Mouse (Mus musculus) hindbrain, embryonic 11.5 days (tissue): Measurements from ENCODE around the gene Enpep. TPM values are rescaled to one million over a fixed set of nuclear protein-coding genes. Genes with fewer than 3 reads are reported as not detected.

Experiments
- ATAC-seq: fragments of 200-750 bp; cut with Nextera tagmentation; 2 replicates; pipeline ENCODE4 v1.8.0; 2017; ENCODE audit warnings: mild to moderate bottlenecking, moderate TSS enrichment, moderate library complexity; ENCODE audit not compliant: low FRiP score
- DNase-seq: peaks from one replicate; pipeline ENCODE4 v3.0.0-alpha.2; 2015; ENCODE audit warnings: low spot score
- H3K27ac ChIP-seq: fragments of 300-500 bp; sonication (generic); 2 replicates; pipeline ENCODE4 v1.5.1; 2014; ENCODE audit warnings: mild to moderate bottlenecking, low read depth, low read length
- H3K27me3 ChIP-seq: fragments of 300-500 bp; sonication (generic); 2 replicates; pipeline ENCODE4 v1.6.1; 2014; ENCODE audit warnings: mild to moderate bottlenecking, low read length, moderate library complexity, mixed read lengths; ENCODE audit not compliant: control insufficient read depth, insufficient read depth
- H3K36me3 ChIP-seq: fragments of 300-500 bp; sonication (generic); 2 replicates; pipeline ENCODE4 v1.6.1; 2014; ENCODE audit warnings: mild to moderate bottlenecking, low read length, moderate library complexity, mixed read lengths; ENCODE audit not compliant: control insufficient read depth, insufficient read depth
- H3K4me1 ChIP-seq: fragments of 300-500 bp; sonication (generic); replicated peaks from 2 replicates; pipeline ENCODE4 v1.6.1; 2014; ENCODE audit warnings: low read length, mixed read lengths; ENCODE audit not compliant: control insufficient read depth, insufficient read depth
- H3K4me2 ChIP-seq: fragments of 300-500 bp; sonication (generic); replicated peaks from 2 replicates; pipeline ENCODE4 v1.6.1; 2014; ENCODE audit warnings: mild to moderate bottlenecking, low read depth, low read length
- H3K4me3 ChIP-seq: fragments of 300-500 bp; sonication (generic); 2 replicates; pipeline ENCODE4 v1.5.1; 2014; ENCODE audit warnings: low read depth, low read length
- H3K9ac ChIP-seq: fragments of 300-500 bp; sonication (generic); 2 replicates; pipeline ENCODE4 v1.6.1; 2014; ENCODE audit warnings: low read depth, low read length
- H3K9me3 ChIP-seq: fragments of 300-500 bp; sonication (generic); 2 replicates; pipeline ENCODE4 v1.6.1; 2016; ENCODE audit warnings: low read length; ENCODE audit not compliant: control insufficient read depth
- WGBS: fragments of 180-500 bp; shearing (Covaris S2); extraction: QIAGEN DNeasy Blood & Tissue Kit; methylation state at CpG from one replicate; pipeline ENCODE4 v1.1.7; 2014; 5-methylcytosine and 5-hydroxymethylcytosine counted together
- polyA plus RNA-seq: library from polyadenylated mRNA; unstranded; fragments of >200 nt; fragmentation: Nextera tagmentation; extraction: Ambion mirVana; gene quantifications from 2 replicates; pipeline ENCODE4 v1.2.1, GENCODE M21; 2014

Enpep gene
- polyA plus RNA-seq, 1 experiment from 2014 or later = 0.49 TPM

GRCm38 (mm10) chr3:129308102-129308752 lies 24.3 kb downstream of the Enpep start:
- H3K36me3 ChIP-seq = no peaks in the 10 kb centered on the region
- DNase-seq (peak; percentile 71), ATAC-seq (no peak)
- H3K9ac ChIP-seq = no peak overlapping the region
- WGBS = 48% methylated on average over 10 of the region's 10 CpGs
- H3K27me3 ChIP-seq = no peaks in the 10 kb centered on the region
- no peaks in the 10 kb centered on the region for H3K9me3 ChIP-seq
- H3K4me3 ChIP-seq = no peak overlapping the region
- H3K4me2 ChIP-seq = no peak overlapping the region
- H3K4me1 ChIP-seq = no peaks in the 10 kb centered on the region
- H3K27ac ChIP-seq = no peak overlapping the region

DNA sequence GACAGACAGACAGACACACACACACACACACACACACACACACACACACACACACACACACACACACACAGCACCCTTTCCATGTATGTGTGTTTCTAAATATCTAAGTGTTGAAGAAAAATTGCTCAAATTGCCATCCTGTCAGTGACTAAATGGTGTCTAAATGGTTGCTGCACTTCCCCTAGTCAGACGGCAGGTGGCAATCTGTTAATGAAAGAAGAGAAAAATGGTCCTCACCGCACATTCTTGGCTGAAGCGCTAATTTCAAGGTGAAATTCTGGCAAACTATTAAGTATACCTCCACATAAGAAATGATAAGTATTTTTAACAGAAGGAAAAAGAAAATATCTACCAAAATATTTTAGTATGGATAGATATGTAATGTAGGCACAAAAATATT lies 28.6 kb downstream of the Enpep start:
- H3K4me3 ChIP-seq = no peak overlapping the region
- DNase-seq (peak; percentile 77), ATAC-seq (no peak)
- H3K9me3 ChIP-seq = no peaks in the 10 kb centered on the region
- no peak overlapping the region for H3K9ac ChIP-seq
- H3K27ac ChIP-seq = no peak overlapping the region
- 11% methylated on average over 3 of the region's 3 CpGs for WGBS
- no peaks in the 10 kb centered on the region for H3K4me1 ChIP-seq
- H3K4me2 ChIP-seq = no peak overlapping the region
- no peaks in the 10 kb centered on the region for H3K27me3 ChIP-seq
- no peaks in the 10 kb centered on the region for H3K36me3 ChIP-seq

GRCm38 (mm10) chr3:129299874-129300273 lies 32.6 kb downstream of the Enpep start:
- WGBS = 73% methylated on average over 1 of the region's 1 CpGs
- DNase-seq = peak; percentile 68

DNA sequence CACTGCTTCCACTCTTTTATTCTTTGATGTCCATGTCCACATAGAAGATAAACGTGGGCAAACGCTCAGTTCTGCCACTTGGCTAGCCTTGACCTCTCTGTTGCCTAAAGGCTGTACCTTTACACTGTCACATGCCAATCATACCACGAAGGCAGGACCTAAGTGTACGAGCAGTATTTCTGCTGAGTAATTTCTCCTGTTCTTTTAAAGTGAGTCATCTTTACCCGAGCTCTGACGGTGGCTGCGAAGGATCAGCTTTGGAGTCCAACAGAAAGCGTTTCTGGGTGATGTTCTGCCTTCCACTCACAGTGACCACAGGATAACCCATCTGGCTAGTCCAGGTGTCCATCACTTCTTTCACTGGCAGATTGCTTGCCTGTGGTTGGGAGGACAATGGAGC lies 33.9 kb downstream of the Enpep start:
- H3K4me1 ChIP-seq = no peaks in the 10 kb centered on the region
- no peaks in the 10 kb centered on the region for H3K36me3 ChIP-seq
- WGBS = 84% methylated on average over 8 of the region's 8 CpGs
- ATAC-seq = no peak
- no peaks in the 10 kb centered on the region for H3K9me3 ChIP-seq
- no peak for DNase-seq
- no peaks in the 10 kb centered on the region for H3K27me3 ChIP-seq
- H3K4me2 ChIP-seq = no peak overlapping the region
- H3K9ac ChIP-seq = no peak overlapping the region
- no peak overlapping the region for H3K27ac ChIP-seq
- H3K4me3 ChIP-seq = no peak overlapping the region

More at GRCm38 (mm10) chr3:129299874-129300273, 32.6 kb downstream of the Enpep start:
- no peak overlapping the region for H3K27ac ChIP-seq
- no peaks in the 10 kb centered on the region for H3K27me3 ChIP-seq
- no peak overlapping the region for H3K4me2 ChIP-seq
- ATAC-seq = no peak
- H3K4me3 ChIP-seq = no peak overlapping the region
- no peaks in the 10 kb centered on the region for H3K9me3 ChIP-seq
- no peaks in the 10 kb centered on the region for H3K36me3 ChIP-seq
- no peak overlapping the region for H3K9ac ChIP-seq
- no peaks in the 10 kb centered on the region for H3K4me1 ChIP-seq

GRCm38 (mm10) chr3:129296994-129297393 lies 35.5 kb downstream of the Enpep start:
- H3K4me3 ChIP-seq = no peak overlapping the region
- H3K27me3 ChIP-seq = no peaks in the 10 kb centered on the region
- no peak for ATAC-seq
- H3K36me3 ChIP-seq = no peaks in the 10 kb centered on the region
- H3K9me3 ChIP-seq = no peaks in the 10 kb centered on the region
- H3K9ac ChIP-seq = no peak overlapping the region
- no peak overlapping the region for H3K27ac ChIP-seq
- 76% methylated on average over 5 of the region's 5 CpGs for WGBS
- H3K4me2 ChIP-seq = no peak overlapping the region
- no peaks in the 10 kb centered on the region for H3K4me1 ChIP-seq
- no peak for DNase-seq

DNA sequence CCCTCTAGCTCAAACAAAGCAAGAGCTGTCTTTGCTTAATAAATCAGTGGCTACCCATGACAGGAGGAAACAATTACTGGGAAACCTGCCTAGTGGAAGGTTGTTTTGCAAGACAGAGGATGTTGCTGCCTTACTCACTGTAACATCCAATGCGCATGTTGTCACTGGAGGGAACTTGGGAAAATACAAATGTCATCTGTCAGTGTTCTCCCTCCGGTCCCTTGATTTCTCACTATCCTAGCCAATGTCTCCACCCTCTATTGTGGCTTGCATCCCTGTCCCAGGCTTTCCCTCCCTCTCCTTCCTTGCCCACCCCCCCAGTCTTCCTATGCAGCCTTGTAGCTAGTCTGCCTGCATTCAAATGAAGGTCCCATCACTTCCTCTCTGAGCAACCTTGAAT lies 36.6 kb downstream of the Enpep start:
- WGBS = 60% methylated on average over 2 of the region's 2 CpGs
- ATAC-seq (no peak), DNase-seq (no peak)
- no peak overlapping the region for H3K27ac ChIP-seq
- H3K27me3 ChIP-seq = no peaks in the 10 kb centered on the region
- no peak overlapping the region for H3K4me3 ChIP-seq
- H3K9ac ChIP-seq = no peak overlapping the region
- H3K36me3 ChIP-seq = no peaks in the 10 kb centered on the region
- no peak overlapping the region for H3K4me2 ChIP-seq
- no peaks in the 10 kb centered on the region for H3K9me3 ChIP-seq
- H3K4me1 ChIP-seq = no peaks in the 10 kb centered on the region

DNA sequence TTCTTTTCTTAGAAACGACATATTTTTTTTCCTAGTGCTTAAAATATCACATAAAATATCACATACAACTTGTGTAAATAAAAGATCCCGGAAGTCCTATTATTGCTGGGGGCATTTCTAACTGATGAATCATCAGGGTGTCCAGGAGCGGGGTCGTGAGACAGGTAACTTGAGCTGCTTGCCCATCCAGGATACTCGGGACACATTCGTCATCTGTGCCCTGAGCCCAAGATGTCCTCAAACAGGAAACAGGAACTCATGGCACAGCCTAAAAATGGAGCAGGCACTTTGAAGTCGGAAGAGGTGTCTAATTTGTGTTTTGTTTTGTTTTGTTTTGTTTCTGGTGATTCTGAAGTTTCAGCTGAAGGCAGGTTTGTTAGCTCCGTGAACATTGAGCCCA lies 43.0 kb downstream of the Enpep start:
- H3K4me2 ChIP-seq = no peak overlapping the region
- DNase-seq (no peak), ATAC-seq (no peak)
- WGBS = 77% methylated on average over 8 of the region's 8 CpGs
- H3K27ac ChIP-seq = no peak overlapping the region
- no peaks in the 10 kb centered on the region for H3K9me3 ChIP-seq
- no peak overlapping the region for H3K4me3 ChIP-seq
- H3K27me3 ChIP-seq = no peaks in the 10 kb centered on the region
- no peak overlapping the region for H3K9ac ChIP-seq
- H3K4me1 ChIP-seq = no peaks in the 10 kb centered on the region
- H3K36me3 ChIP-seq = no peaks in the 10 kb centered on the region

DNA sequence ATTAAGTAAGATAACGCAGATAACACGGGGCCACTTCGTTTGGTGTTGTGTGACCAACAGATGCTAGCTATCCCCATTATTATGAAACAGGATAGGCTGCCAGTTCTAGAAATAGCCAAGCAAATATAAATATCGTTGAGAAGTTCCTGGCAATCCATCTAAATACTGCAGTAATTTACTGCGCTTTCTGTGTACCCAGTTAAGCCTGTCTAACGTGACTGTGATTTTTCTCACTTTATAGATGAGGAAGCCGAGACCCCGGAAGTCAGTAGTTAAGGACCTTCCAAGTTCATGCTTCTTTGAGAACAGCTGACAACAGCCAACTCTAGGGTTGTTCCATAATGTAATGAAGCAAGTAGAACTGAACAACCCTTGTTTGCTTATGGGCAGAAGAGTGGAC lies 45.4 kb downstream of the Enpep start:
- WGBS = 92% methylated on average over 8 of the region's 8 CpGs

GRCm38 (mm10) chr3:129286426-129286825 lies 46.1 kb downstream of the Enpep start:
- WGBS = 76% methylated on average over 7 of the region's 7 CpGs
- H3K4me1 ChIP-seq = no peaks in the 10 kb centered on the region
- no peak overlapping the region for H3K27ac ChIP-seq

More for the DNA sequence above, 45.4 kb downstream of the Enpep start:
- H3K4me1 ChIP-seq = no peaks in the 10 kb centered on the region
- H3K36me3 ChIP-seq = no peaks in the 10 kb centered on the region
- no peak overlapping the region for H3K4me2 ChIP-seq
- H3K27me3 ChIP-seq = no peaks in the 10 kb centered on the region
- H3K9ac ChIP-seq = no peak overlapping the region
- H3K9me3 ChIP-seq = no peaks in the 10 kb centered on the region
- H3K27ac ChIP-seq = no peak overlapping the region
- no peak overlapping the region for H3K4me3 ChIP-seq
- ATAC-seq = no peak
- no peak for DNase-seq

More at GRCm38 (mm10) chr3:129286426-129286825, 46.1 kb downstream of the Enpep start:
- ATAC-seq (no peak), DNase-seq (no peak)
- Histone ChIP-seq H3K9me3 (no peaks in the 10 kb centered on the region), H3K36me3 (no peaks in the 10 kb centered on the region), H3K27me3 (no peaks in the 10 kb centered on the region), H3K4me3 (no peak overlapping the region), H3K4me2 (no peak overlapping the region), H3K9ac (no peak overlapping the region)
